Mouse (Mus musculus): ENCODE results near the gene Vamp5. TPM values are rescaled to one million over a fixed set of nuclear protein-coding genes. Genes with fewer than 3 reads are reported as not detected.

Vamp5 gene
- polyA plus RNA-seq, 1 experiment from 2014 or later: 50.1 TPM

GRCm38 (mm10) chr6:72370091-72370490 is 10.2 kb downstream of the Vamp5 start:
- no peak for ATAC-seq (replicated peaks; ENCODE audit: low FRiP score, low read depth)

GRCm38 (mm10) chr6:72369557-72369956 is 10.7 kb downstream of the Vamp5 start:
- DNase-seq (ENCODE audit: low spot score): no peak
- peaks cover 8% of the 10 kb centered on the region; the same call in 1 of the 2 replicates for H3K4me1 ChIP-seq (replicated peaks; ENCODE audit: insufficient read depth, low read length)
- no peak overlapping the region for H3K27ac ChIP-seq
- 80% methylated on average over 4 of the region's 4 CpGs for WGBS
- H3K9ac ChIP-seq (ENCODE audit: low read depth, low read length): no peak overlapping the region
- H3K36me3 ChIP-seq (ENCODE audit: insufficient read depth, low read length): no peaks in the 10 kb centered on the region
- no peak overlapping the region for H3K4me3 ChIP-seq (replicated peaks; ENCODE audit: low read depth, low read length)
- no peak overlapping the region for H3K4me2 ChIP-seq (ENCODE audit: low read length)
- ATAC-seq (replicated peaks; ENCODE audit: low FRiP score, low read depth): no peak
- TF ChIP-seq CTCF (IDR thresholded peaks at IDR 0.05; ENCODE audit: low read depth): peak; percentile 15; the same call in 1 of the 2 replicates
- H3K27me3 ChIP-seq (ENCODE audit: insufficient read depth, low read length): no peaks in the 10 kb centered on the region
- H3K9me3 ChIP-seq (replicated peaks; ENCODE audit: low read length): no peaks in the 10 kb centered on the region

More at GRCm38 (mm10) chr6:72370091-72370490, 10.2 kb downstream of the Vamp5 start:
- H3K9me3 ChIP-seq (replicated peaks; ENCODE audit: low read length): no peaks in the 10 kb centered on the region
- no peak overlapping the region for H3K4me2 ChIP-seq (ENCODE audit: low read length)
- peaks cover 8% of the 10 kb centered on the region; the same call in 1 of the 2 replicates for H3K4me1 ChIP-seq (replicated peaks; ENCODE audit: insufficient read depth, low read length)
- WGBS: 73% methylated on average over 12 of the region's 12 CpGs
- no peak overlapping the region for H3K4me3 ChIP-seq (replicated peaks; ENCODE audit: low read depth, low read length)
- no peaks in the 10 kb centered on the region for H3K27me3 ChIP-seq (ENCODE audit: insufficient read depth, low read length)
- H3K9ac ChIP-seq (ENCODE audit: low read depth, low read length): no peak overlapping the region
- TF ChIP-seq CTCF (IDR thresholded peaks at IDR 0.05; ENCODE audit: low read depth): no peak
- DNase-seq (ENCODE audit: low spot score): no peak
- H3K36me3 ChIP-seq (ENCODE audit: insufficient read depth, low read length): no peaks in the 10 kb centered on the region
- H3K27ac ChIP-seq: no peak overlapping the region

GRCm38 (mm10) chr6:72367460-72367974 is 12.8 kb downstream of the Vamp5 start:
- no peak overlapping the region for H3K27ac ChIP-seq
- no peaks in the 10 kb centered on the region for H3K9me3 ChIP-seq (replicated peaks; ENCODE audit: low read length)
- no peaks in the 10 kb centered on the region for H3K36me3 ChIP-seq (ENCODE audit: insufficient read depth, low read length)
- WGBS: 78% methylated on average over 4 of the region's 4 CpGs
- no peaks in the 10 kb centered on the region for H3K27me3 ChIP-seq (ENCODE audit: insufficient read depth, low read length)
- DNase-seq (ENCODE audit: low spot score) (no peak), ATAC-seq (replicated peaks; ENCODE audit: low FRiP score, low read depth) (no peak)
- TF ChIP-seq CTCF (IDR thresholded peaks at IDR 0.05; ENCODE audit: low read depth): no peak
- H3K4me2 ChIP-seq (ENCODE audit: low read length): no peak overlapping the region
- no peak overlapping the region for H3K9ac ChIP-seq (ENCODE audit: low read depth, low read length)
- no peak overlapping the region for H3K4me3 ChIP-seq (replicated peaks; ENCODE audit: low read depth, low read length)
- H3K4me1 ChIP-seq (replicated peaks; ENCODE audit: insufficient read depth, low read length): peaks cover 8% of the 10 kb centered on the region; the same call in 1 of the 2 replicates

DNA sequence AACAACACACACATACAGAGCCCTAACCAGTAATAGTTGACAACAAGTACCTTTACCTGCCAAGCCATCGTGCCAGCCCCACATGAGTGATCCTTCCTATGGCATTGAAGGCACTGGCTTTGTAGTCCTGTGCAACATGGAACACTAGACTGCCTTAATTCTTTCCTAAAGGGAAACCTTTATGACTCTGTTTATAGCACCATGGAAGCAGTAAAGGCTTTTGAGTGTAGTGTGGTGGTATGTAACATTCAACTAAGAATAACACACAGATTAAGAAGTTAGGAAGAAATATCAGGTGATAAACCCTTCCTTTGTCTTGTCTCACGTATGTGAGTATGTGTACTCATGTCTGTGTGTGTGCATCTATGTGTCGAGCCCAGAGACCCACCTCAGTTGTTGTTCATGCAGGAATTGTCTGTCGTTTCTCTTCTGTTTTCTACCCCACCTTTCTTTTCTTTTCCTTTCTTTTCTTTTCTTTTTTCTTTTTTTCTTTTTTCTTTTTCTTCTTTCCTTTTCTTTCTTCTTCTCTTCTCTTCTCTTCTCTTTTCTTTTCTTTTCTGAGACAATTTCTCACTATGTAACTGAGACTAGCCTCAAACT is 13.3 kb downstream of the Vamp5 start, which contains the start of gene Rnf181:
Gene Rnf181 (minus strand): TSS at position 113 of the 600 bp plus-strand sequence.
- Histone ChIP-seq H3K9me3 (replicated peaks; ENCODE audit: low read length) (no peaks in the 10 kb centered on the region), H3K4me1 (replicated peaks; ENCODE audit: insufficient read depth, low read length) (peaks cover 8% of the 10 kb centered on the region; the same call in 1 of the 2 replicates), H3K27me3 (ENCODE audit: insufficient read depth, low read length) (no peaks in the 10 kb centered on the region), H3K9ac (ENCODE audit: low read depth, low read length) (no peak within 1 kb of the TSS), H3K4me2 (ENCODE audit: low read length) (no peak within 1 kb of the TSS), H3K36me3 (ENCODE audit: insufficient read depth, low read length) (no peaks in the 10 kb centered on the region), H3K4me3 (replicated peaks; ENCODE audit: low read depth, low read length) (no peak within 1 kb of the TSS), H3K27ac (no peak within 1 kb of the TSS)
- WGBS: 80% methylated on average over 4 of the region's 4 CpGs
- ATAC-seq (replicated peaks; ENCODE audit: low FRiP score, low read depth) (no peak), DNase-seq (ENCODE audit: low spot score) (no peak)
- TF ChIP-seq CTCF (IDR thresholded peaks at IDR 0.05; ENCODE audit: low read depth): no peak

DNA sequence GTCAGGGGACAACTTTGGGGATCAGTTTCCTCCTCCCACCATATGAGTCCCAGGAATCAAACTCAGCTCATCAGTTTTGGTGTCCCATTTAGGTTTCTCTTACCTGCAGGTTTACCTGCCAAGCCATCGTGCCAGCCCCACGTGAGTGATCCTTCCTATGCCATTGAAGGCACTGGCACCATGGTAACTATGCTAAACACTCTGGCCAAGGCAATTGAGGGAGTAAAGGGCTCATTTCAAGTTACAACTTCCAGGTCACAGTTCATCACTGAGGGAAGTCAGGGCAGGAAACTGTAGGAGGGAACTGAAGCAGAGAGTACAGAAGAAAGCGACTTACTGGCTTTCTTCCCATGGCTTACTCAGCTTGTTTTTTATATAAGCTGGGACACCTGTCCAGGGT is 14.0 kb downstream of the Vamp5 start:
- no peaks in the 10 kb centered on the region for H3K36me3 ChIP-seq (ENCODE audit: insufficient read depth, low read length)
- TF ChIP-seq CTCF (IDR thresholded peaks at IDR 0.05; ENCODE audit: low read depth): no peak
- H3K27me3 ChIP-seq (ENCODE audit: insufficient read depth, low read length): no peaks in the 10 kb centered on the region
- DNase-seq (ENCODE audit: low spot score) (no peak), ATAC-seq (replicated peaks; ENCODE audit: low FRiP score, low read depth) (no peak)
- 45% methylated on average over 3 of the region's 3 CpGs for WGBS
- no peak overlapping the region for H3K9ac ChIP-seq (ENCODE audit: low read depth, low read length)
- H3K27ac ChIP-seq: no peak overlapping the region
- H3K4me1 ChIP-seq (replicated peaks; ENCODE audit: insufficient read depth, low read length): peaks cover 8% of the 10 kb centered on the region; the same call in 1 of the 2 replicates
- H3K4me2 ChIP-seq (ENCODE audit: low read length): no peak overlapping the region
- no peak overlapping the region for H3K4me3 ChIP-seq (replicated peaks; ENCODE audit: low read depth, low read length)
- H3K9me3 ChIP-seq (replicated peaks; ENCODE audit: low read length): no peaks in the 10 kb centered on the region

DNA sequence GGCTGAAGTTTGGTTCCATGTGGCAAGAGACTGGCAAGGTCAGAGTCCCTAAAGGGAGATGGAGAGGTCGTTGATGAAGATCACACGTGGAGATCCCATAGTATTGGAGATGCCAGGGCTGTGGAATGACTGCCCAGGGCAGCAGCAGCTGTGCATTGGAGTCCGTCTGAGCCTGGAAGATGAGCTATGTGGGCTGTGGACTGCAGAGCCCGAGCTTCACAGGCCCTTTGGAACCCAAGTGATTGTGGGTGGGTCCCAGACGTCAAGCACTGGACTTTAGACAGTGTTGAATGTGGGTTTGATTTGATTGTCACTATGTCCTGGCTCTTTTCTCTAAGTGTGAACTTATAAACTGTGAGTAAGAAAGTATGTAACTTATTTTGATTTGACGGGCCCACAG is 15.3 kb downstream of the Vamp5 start:
- Histone ChIP-seq H3K4me1 (replicated peaks; ENCODE audit: insufficient read depth, low read length) (peaks cover 13% of the 10 kb centered on the region; the same call in 1 of the 2 replicates), H3K27ac (no peak overlapping the region), H3K9me3 (replicated peaks; ENCODE audit: low read length) (no peaks in the 10 kb centered on the region), H3K9ac (ENCODE audit: low read depth, low read length) (no peak overlapping the region), H3K36me3 (ENCODE audit: insufficient read depth, low read length) (no peaks in the 10 kb centered on the region), H3K4me3 (replicated peaks; ENCODE audit: low read depth, low read length) (no peak overlapping the region), H3K4me2 (ENCODE audit: low read length) (no peak overlapping the region), H3K27me3 (ENCODE audit: insufficient read depth, low read length) (no peaks in the 10 kb centered on the region)
- 66% methylated on average over 6 of the region's 6 CpGs for WGBS
- no peak for DNase-seq (ENCODE audit: low spot score)
- no peak for TF ChIP-seq CTCF (IDR thresholded peaks at IDR 0.05; ENCODE audit: low read depth)
- ATAC-seq (replicated peaks; ENCODE audit: low FRiP score, low read depth): no peak
